Mouse (Mus musculus) stomach, postnatal 0 days (tissue): ENCODE measurements at regions not wholly inside any gene's neighbourhood (a gene's known extent, or its start where the extent isn't known, plus 50 kb on each side); places are given as distances from the start of the nearest gene placed in this dataset.

ENCODE experiments used
- ATAC-seq: fragments of 200-750 bp; cut with Nextera tagmentation; 2 replicates; pipeline ENCODE4 v1.8.0; 2017; ENCODE audit not compliant: low FRiP score, low TSS enrichment
- DNase-seq: peaks from one replicate; pipeline ENCODE4 v3.0.0-alpha.2; 2016; ENCODE audit warnings: low spot score
- H3K27ac ChIP-seq: fragments of 300-500 bp; sonication (generic); replicated peaks from 2 replicates; pipeline ENCODE4 v1.5.1; 2014; ENCODE audit warnings: mild to moderate bottlenecking, control low read depth
- H3K27me3 ChIP-seq: fragments of 300-500 bp; sonication (generic); 2 replicates; pipeline ENCODE4 v1.6.1; 2014; ENCODE audit warnings: low read length; ENCODE audit not compliant: control insufficient read depth, insufficient read depth
- H3K36me3 ChIP-seq: fragments of 300-500 bp; sonication (generic); 2 replicates; pipeline ENCODE4 v1.6.1; 2014; ENCODE audit warnings: low read length, mixed read lengths; ENCODE audit not compliant: control insufficient read depth, insufficient read depth
- H3K4me1 ChIP-seq: fragments of 300-500 bp; sonication (generic); replicated peaks from 2 replicates; pipeline ENCODE4 v1.6.1; 2014; ENCODE audit warnings: antibody characterized with exemption; ENCODE audit not compliant: control insufficient read depth, insufficient read depth
- H3K4me2 ChIP-seq: fragments of 300-500 bp; sonication (generic); replicated peaks from 2 replicates; pipeline ENCODE4 v1.6.1; 2014; ENCODE audit warnings: low read depth, mild to moderate bottlenecking, control low read depth, moderate library complexity
- H3K4me3 ChIP-seq: fragments of 300-500 bp; sonication (generic); 2 replicates; pipeline ENCODE4 v1.5.1; 2014; ENCODE audit warnings: low read depth, low read length, control low read depth
- H3K9ac ChIP-seq: fragments of 300-500 bp; sonication (generic); 2 replicates; pipeline ENCODE4 v1.6.1; 2014; ENCODE audit warnings: mild to moderate bottlenecking, low read length, control low read depth, mixed read lengths
- H3K9me3 ChIP-seq: fragments of 300-500 bp; sonication (generic); 2 replicates; pipeline ENCODE4 v1.6.1; 2016; ENCODE audit warnings: low read length; ENCODE audit not compliant: control insufficient read depth
- CTCF ChIP-seq: IDR thresholded peaks from 2 replicates; pipeline ENCODE4 v1.5.1; 2016; ENCODE audit warnings: antibody characterized with exemption, low read depth, mild to moderate bottlenecking, moderate library complexity
- EP300 ChIP-seq: optimal IDR thresholded peaks from 2 replicates; pipeline ENCODE3; 2016; ENCODE audit warnings: antibody characterized with exemption
- WGBS: fragments of 180-500 bp; shearing (Covaris S2); extraction: QIAGEN DNeasy Blood & Tissue Kit; methylation state at CpG from one replicate; pipeline ENCODE4 v1.1.7; 2014; 5-methylcytosine and 5-hydroxymethylcytosine counted together

DNA sequence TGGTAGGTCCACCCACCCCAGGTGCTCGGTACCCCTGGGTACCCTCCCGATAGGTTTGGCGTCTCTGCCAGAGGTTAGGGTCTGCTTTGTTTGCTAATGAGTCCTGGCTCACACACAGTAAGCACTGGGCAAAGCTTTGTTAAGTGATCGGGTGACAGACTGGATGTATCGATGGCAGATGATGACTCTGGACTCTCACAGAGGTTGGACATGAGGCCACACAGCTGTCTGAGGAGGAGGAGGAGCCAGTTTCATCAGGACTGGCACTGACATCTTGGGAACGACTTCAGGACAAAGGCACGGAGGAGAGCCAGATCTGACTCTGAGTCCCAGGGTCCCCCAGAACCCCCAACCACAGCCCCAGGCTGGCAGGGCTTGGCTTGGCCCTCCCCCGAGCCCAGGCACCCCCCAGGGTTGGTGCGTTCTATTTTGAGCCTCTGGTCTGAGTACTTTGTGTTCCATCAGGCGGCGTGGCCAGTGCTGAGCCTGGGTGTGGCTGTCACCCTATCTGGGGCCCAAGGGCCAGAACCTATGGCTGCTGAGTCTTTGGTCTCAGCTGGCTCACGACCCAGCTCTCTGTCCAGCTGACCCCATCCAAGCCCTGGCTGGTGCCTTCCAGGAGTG is 67.6 kb upstream of the Tmem189 start:
- peak; percentile 74 for DNase-seq
- no peak overlapping the region for H3K4me2 ChIP-seq
- 37% methylated on average over 12 of the region's 12 CpGs for WGBS
- TF ChIP-seq CTCF (no peak), EP300 (no peak)
- H3K9ac ChIP-seq: peak overlapping the region; percentile 35; the same call in 1 of the 2 replicates
- no peaks in the 10 kb centered on the region for H3K27me3 ChIP-seq
- ATAC-seq: peak; percentile 25
- no peaks in the 10 kb centered on the region for H3K36me3 ChIP-seq
- no peaks in the 10 kb centered on the region for H3K9me3 ChIP-seq
- H3K27ac ChIP-seq: peak overlapping the region; percentile 30; the same call in 1 of the 2 replicates
- no peak overlapping the region for H3K4me3 ChIP-seq
- no peaks in the 10 kb centered on the region; the same call in none of the 2 replicates for H3K4me1 ChIP-seq

DNA sequence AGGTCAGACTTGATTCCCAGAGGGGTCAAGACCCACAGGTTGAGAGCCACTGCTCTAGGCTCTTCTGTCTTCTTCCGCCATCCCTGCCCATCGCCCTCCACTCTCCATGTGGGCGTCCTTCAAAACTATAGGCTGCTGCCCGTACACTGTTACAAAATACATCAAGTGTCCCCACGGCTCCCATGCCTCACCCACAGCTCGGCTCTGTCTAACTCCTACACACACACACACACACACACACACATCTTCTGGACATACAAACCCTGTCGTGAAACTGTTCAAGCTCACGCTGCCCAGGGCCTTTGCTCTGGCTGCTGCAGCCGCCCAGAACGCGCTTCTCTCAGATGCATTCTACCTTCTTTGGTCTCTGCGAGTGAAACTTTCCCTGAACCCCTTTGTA is 67.1 kb upstream of the Tmem189 start:
- Histone ChIP-seq H3K9me3 (no peaks in the 10 kb centered on the region), H3K4me2 (no peak overlapping the region), H3K36me3 (no peaks in the 10 kb centered on the region), H3K27ac (no peak overlapping the region), H3K4me3 (no peak overlapping the region), H3K27me3 (no peaks in the 10 kb centered on the region), H3K9ac (no peak overlapping the region), H3K4me1 (no peaks in the 10 kb centered on the region; the same call in none of the 2 replicates)
- ATAC-seq: no peak
- TF ChIP-seq CTCF (no peak), EP300 (no peak)
- no peak for DNase-seq
- 76% methylated on average over 12 of the region's 12 CpGs for WGBS

DNA sequence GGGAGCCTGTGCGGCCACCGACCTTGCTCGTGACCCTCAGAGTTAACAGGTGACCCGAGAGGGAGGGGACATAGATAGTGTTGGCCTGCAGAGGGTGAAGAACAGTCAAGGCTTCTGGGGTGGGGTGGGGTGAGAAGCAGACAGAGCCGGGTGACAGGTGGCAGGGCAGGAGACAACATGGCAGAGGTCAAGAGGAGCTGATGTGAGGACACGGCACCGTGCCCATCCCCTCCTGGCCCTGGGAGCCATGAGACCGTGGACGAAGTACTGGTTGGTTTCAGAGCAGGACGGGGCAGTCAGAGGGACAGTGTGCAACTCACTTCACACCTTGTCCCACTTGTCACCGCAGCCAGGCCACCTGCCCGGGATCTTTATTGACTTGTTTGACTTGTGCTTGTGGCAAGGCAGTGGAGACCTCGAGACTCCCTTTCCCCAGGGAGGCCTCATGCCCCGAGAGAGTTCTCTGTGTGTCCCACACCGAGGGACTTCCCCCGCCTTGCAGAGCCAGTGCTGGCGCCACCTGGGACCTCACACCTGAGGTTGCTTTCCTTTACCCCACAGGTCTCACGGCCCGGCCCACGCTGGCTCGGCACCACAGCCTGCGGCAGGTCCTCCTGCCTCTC is 65.4 kb upstream of the Tmem189 start:
- DNase-seq: peak; percentile 60
- no peak overlapping the region for H3K9ac ChIP-seq
- H3K36me3 ChIP-seq: no peaks in the 10 kb centered on the region
- no peak overlapping the region for H3K4me3 ChIP-seq
- WGBS: 67% methylated on average over 22 of the region's 22 CpGs
- H3K4me1 ChIP-seq: no peaks in the 10 kb centered on the region; the same call in 1 of the 2 replicates
- TF ChIP-seq CTCF (no peak), EP300 (no peak)
- no peaks in the 10 kb centered on the region for H3K27me3 ChIP-seq
- no peak; the same call in 1 of the 2 replicates for ATAC-seq
- no peaks in the 10 kb centered on the region for H3K9me3 ChIP-seq
- H3K4me2 ChIP-seq: no peak overlapping the region
- H3K27ac ChIP-seq: peak overlapping the region; percentile 40; the same call in 1 of the 2 replicates

DNA sequence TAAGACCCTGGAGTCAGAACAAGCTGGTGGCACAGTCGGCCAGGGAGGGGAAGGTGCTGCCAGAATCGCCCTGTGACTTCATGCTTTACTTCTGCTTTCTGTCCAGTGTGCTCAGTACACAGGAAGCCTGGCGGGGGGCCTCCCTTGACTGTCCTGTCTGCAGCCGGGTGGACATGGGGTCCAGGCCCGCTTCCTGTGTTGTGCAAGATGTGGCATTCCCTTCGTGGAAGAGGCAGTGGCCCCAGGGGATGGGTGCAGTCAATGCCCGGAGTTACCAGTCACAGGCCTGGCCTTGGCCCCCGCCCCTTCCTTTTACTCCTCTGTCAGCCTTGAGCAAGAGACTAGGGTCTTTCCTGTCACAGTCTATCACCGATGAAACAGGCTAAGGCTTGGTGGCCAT is 64.3 kb upstream of the Tmem189 start:
- Histone ChIP-seq H3K9ac (no peak overlapping the region), H3K4me3 (no peak overlapping the region), H3K27me3 (no peaks in the 10 kb centered on the region), H3K9me3 (no peaks in the 10 kb centered on the region), H3K4me2 (no peak overlapping the region), H3K27ac (no peak overlapping the region), H3K36me3 (no peaks in the 10 kb centered on the region), H3K4me1 (no peaks in the 10 kb centered on the region; the same call in 1 of the 2 replicates)
- ATAC-seq (no peak; the same call in 1 of the 2 replicates), DNase-seq (no peak)
- TF ChIP-seq EP300 (no peak), CTCF (no peak)
- WGBS: 78% methylated on average over 9 of the region's 9 CpGs

DNA sequence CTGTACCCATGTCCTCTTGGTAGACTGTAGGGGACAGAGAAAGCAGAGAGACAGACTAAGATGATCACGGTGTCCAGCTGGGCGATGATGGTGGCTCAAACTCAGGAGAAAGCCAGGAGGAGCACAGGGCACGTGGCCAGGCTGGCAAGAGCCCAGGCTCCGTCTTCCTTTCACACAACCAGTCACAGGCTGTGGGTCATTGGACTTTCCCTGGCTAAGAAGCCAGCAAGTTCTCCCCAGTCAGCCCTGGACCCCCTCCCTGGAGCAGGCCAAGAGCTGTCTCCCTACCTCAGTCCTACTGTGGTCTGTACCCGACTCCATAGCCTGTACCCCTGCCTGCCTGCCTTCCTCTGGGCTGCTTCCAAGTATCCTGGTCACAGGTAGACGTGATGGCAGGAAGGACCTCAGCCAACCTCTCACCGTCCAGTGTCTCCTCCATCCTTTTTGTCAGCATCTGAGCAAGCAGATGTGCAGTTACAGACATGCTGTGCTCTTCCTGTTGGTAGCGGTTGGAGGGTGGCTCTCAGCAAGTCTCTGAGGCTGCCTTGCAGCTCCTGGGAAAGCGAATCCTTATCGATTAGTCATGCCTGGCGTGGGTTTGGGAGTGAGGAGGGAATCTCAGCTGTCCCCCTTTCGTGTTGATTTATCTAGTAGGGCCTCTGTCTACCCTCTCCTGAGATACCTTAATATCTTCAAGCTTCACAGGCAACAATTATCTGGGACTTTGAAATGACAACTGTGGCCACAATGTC is 63.4 kb upstream of the Tmem189 start:
- H3K4me3 ChIP-seq: no peak overlapping the region
- H3K27me3 ChIP-seq: no peaks in the 10 kb centered on the region
- H3K4me2 ChIP-seq: no peak overlapping the region
- no peaks in the 10 kb centered on the region for H3K36me3 ChIP-seq
- H3K4me1 ChIP-seq: no peaks in the 10 kb centered on the region; the same call in 1 of the 2 replicates
- no peak overlapping the region for H3K9ac ChIP-seq
- TF ChIP-seq EP300 (no peak), CTCF (no peak)
- 63% methylated on average over 12 of the region's 12 CpGs for WGBS
- H3K9me3 ChIP-seq: no peaks in the 10 kb centered on the region
- ATAC-seq: no peak
- 0 out of 2 replicates have a peak overlapping the region, but pooled peaks have one; percentile 13 for H3K27ac ChIP-seq
- no peak for DNase-seq

DNA sequence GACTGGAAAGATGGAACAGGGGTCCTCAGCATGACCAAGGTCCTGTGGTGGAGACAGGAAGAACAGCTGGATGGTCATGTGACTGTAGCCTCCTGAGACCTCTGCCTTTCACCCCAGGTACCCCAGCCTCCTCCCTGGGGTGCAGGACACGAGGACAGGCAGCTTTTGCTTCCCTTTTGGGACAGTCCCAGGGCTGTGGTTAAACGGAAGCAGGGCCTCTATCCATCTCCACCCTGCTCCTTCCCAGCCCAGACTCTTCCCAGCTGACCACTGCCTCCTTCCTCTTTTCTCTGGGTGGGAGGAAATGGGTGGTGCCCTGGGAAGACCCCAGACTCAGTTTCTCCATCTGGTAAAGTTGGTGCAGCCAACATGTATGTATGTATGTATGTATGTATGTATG is 62.0 kb upstream of the Tmem189 start:
- Histone ChIP-seq H3K4me1 (peaks cover 7% of the 10 kb centered on the region), H3K4me3 (no peak overlapping the region), H3K27ac (no peak overlapping the region), H3K27me3 (no peaks in the 10 kb centered on the region), H3K4me2 (no peak overlapping the region), H3K36me3 (no peaks in the 10 kb centered on the region), H3K9ac (no peak overlapping the region), H3K9me3 (no peaks in the 10 kb centered on the region)
- no peak for DNase-seq
- no peak for ATAC-seq
- 65% methylated on average over 2 of the region's 2 CpGs for WGBS
- TF ChIP-seq CTCF: no peak
- no peak for TF ChIP-seq EP300
